Mouse (Mus musculus): ENCODE measurements around the gene Dcdc2a. TPM values are rescaled to one million over a fixed set of nuclear protein-coding genes. Genes with fewer than 3 reads are reported as not detected.

Dcdc2a gene
- total RNA-seq, 2 experiments from 2014 or later, result not detected

DNA sequence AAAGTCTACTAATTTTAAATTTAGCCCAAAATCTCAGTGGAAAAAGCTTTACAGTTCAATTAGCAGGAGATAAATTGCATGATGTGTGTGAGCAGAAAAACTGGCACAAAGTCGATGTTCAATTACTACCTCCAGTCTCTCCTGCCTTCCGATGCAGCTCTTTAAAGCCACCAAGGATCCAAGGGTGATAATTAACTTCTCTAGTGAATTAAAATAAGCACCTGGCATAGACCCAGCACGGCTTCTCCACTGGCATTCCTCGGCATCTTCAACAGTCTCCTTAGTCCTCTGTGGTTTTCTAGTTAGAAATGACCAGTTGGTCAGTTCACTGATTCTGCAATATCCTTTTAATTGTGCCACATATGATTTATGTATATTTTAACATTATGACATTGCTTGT is 95.1 kb downstream of the Dcdc2a start:
- ATAC-seq (replicated peaks; ENCODE audit: low FRiP score, low TSS enrichment, poor library complexity, severe bottlenecking), result no peak

DNA sequence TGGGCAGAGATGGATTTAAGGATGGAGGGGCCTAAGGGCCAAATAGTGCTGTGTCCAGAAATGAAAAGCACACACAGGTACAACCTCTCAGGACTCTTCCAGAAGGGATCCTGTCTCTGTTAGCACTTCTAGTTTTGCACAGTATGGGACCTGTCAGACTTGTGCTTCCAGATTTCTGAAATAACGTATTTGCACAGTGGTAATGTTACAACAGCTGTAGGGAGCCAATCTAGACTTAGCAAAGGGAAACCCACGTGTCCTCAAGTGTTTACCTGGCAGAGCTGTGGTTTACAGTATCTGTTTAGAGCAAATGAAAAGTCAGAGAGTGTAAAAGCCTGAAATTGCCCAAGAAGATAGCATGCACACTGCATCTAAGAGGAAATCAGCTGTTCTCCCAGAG is 104.1 kb downstream of the Dcdc2a start:
- ATAC-seq (replicated peaks; ENCODE audit: low FRiP score, low TSS enrichment, poor library complexity, severe bottlenecking), result no peak

GRCm38 (mm10) chr13:25160804-25161203 is 105.0 kb downstream of the Dcdc2a start:
- ATAC-seq (replicated peaks; ENCODE audit: low FRiP score, low TSS enrichment, poor library complexity, severe bottlenecking), result no peak

DNA sequence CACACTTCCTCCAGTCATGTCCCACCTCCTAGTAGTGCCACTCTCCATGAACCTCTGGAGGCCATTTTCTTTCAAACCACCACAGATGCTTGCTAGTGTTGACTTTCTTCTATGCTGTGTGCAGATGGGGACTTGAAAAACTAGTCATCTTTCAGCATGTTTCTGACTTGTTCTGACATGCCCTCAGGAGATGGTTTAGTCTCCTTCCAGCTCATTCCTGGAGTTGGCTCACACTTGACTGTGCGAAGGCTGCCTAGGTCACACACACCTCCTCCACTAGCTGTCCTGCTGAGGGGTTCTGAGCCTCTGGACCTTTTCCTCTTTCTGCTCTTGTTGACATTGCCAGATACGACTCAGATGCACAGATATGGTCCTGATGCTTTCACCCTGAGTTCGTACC is 106.8 kb downstream of the Dcdc2a start:
- no peak for ATAC-seq (replicated peaks; ENCODE audit: low FRiP score, low TSS enrichment, poor library complexity, severe bottlenecking)

DNA sequence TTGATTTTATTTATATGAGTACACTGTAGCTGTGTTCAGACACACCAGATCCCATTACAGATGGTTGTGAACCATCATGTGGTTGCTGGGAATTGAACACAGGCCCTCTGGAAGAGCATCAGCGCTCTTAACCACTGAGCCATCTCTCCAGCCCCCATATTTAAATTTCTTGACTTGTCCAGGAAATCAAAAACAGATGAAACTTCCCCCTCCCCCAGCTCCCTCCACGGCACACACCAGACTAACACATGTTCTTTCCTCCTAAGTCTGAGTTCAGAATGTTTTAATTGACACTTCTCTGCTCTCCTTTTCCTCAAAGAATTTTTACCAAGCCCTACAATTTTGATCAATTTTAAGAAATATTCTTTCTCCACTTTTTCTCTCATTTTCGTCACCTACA is 113.1 kb downstream of the Dcdc2a start:
- no peak for ATAC-seq (replicated peaks; ENCODE audit: low FRiP score, low TSS enrichment, poor library complexity, severe bottlenecking)

- no peak for ATAC-seq (replicated peaks; ENCODE audit: low FRiP score, low TSS enrichment, poor library complexity, severe bottlenecking)
Observed at GRCm38 (mm10) chr13:25177835-25178234, 122.0 kb downstream of the Dcdc2a start.

GRCm38 (mm10) chr13:25178236-25179001 is 122.6 kb downstream of the Dcdc2a start:
- no peak for ATAC-seq (replicated peaks; ENCODE audit: low FRiP score, low TSS enrichment, poor library complexity, severe bottlenecking)

DNA sequence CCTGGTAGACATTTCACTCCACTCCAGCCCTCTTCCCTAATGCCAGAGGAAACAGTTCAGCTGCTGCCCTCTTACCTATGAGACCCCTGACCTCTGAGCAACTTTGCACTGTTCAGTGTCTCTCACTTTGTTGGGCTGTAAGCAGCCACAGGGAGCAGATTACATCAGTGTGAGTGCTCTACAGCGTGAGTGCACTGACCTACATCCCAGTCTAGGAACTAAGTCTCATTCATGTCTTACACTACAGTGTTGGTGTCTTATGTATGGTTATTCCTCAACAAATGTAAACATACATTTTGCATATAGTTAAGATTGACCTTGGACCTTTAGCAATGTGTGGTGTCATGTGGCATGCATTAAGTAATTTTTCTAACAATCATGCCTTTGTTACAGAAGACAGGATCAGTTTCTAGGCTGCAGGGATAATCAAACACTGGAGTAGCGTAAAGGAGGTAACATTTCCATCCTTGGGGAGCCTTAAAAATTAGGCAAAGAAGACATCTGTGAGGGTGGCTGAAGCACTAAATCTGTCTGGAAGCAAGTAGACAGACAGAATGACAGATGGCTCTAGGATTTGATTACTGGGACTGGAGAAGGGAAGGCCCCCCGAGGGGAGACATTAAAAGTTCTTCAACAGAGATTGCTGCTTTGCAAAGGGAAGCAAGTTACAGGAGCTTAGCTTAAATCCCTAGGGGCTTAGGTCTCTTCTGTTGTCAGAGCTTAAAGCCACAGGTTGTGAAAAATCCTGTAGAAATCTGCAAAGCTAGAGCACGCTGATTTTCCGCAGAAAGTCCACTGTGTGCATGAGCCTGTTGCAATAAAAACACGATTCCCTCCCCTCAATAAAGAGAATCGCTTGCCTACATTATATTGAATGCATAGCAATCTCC is 130.9 kb downstream of the Dcdc2a start:
- ATAC-seq (replicated peaks; ENCODE audit: low FRiP score, low TSS enrichment, poor library complexity, severe bottlenecking), result no peak

DNA sequence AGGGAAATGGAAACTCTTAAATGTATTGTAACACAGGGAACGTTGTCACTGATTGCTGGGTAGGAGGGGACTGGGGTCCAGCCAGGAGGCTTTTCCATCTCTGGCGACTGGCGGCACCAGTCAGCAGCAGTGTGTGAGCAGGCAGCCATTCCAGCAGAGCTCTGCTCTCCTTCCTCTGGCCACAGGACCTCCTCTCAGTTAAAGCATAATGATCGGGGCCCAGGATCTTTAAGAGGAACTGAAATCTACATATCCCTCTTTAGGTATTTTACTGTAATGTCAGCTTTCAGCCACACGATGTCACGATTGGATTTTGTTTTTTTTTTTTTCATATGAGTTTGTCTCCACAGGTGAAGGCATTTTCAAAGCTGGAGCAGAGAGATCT is 131.5 kb downstream of the Dcdc2a start:
- ATAC-seq (replicated peaks; ENCODE audit: low FRiP score, low TSS enrichment, poor library complexity, severe bottlenecking), result no peak

DNA sequence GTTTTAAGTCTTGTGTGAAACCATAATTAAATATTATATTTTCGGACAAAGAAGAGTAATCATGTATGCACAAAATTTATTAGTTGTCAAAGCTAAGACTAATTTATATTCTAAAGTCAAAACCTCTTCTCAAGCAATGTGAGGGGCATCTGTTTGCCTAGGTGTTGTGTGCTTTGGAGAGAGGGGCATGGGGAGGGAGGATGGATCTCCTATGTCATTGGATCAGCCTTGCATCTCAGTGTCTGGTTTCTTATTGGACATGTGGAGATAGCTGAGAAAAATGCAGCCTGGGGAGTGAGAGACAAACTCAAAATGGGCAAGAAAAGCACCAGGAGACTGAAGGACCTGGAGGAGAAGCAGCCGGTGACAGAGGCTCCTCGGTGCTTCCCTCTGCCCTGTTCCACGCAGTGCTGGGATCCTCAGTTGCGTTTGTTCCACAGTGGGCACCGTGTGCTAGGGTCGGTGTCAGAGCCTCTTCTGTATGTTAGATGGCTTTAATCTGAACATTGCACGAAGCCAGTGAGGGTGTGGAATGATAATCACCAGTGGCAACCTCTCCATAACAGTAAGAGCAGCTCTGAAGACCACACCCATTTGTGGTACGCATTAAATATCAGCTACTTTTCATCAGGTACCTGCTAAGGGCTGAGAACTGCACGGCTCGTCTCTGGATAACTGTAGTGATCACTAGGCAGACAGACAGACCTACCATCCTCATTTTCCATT is 133.8 kb downstream of the Dcdc2a start:
- 0 out of 2 replicates have a peak, but pooled peaks have one; percentile 34 for ATAC-seq (replicated peaks; ENCODE audit: low FRiP score, low TSS enrichment, poor library complexity, severe bottlenecking)

DNA sequence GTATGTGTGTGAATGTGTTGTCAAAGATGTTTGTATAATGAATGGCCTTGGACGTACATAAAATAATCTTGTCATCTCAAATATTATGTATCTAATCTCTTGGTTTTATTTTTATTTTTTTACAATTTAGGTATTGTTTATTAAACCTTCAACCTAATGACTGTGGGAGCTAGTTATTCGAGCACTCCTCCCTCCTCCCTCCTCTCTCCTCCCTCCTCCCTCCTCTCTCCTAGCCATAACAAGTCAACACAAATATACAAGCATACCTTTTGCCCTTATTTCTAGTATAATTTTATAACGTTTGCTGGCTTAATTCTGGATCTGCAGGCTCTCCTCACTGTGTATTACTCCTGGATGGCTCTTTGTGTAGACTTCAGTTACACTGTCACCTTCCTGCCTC is 134.4 kb downstream of the Dcdc2a start:
- ATAC-seq (replicated peaks; ENCODE audit: low FRiP score, low TSS enrichment, poor library complexity, severe bottlenecking), result no peak

- ATAC-seq (replicated peaks; ENCODE audit: low FRiP score, low TSS enrichment, poor library complexity, severe bottlenecking), result no peak
Observed at GRCm38 (mm10) chr13:25195706-25196105, 139.9 kb downstream of the Dcdc2a start.

DNA sequence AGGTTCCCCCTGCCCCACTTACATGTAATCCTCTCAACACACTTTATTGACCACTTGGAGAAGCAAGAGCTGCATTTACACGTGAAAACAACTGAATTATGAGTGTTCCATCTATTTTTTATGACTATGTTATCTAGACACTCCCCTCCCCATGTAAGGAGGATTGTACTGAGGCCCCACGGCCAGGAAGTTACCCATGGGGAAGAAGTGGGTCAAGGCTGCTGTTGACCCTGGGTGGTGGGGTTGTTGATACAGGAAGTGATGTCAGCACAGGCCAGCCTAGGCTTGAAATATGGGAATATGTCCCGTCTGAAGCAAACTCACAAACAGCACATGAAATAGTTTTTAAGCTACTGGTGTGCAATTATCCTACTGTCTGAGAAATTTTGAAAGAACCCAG is 144.1 kb downstream of the Dcdc2a start:
- no peak for ATAC-seq (replicated peaks; ENCODE audit: low FRiP score, low TSS enrichment, poor library complexity, severe bottlenecking)

- no peak for ATAC-seq (replicated peaks; ENCODE audit: low FRiP score, low TSS enrichment, poor library complexity, severe bottlenecking)
Observed at GRCm38 (mm10) chr13:25206950-25207349, 151.1 kb downstream of the Dcdc2a start.

- ATAC-seq (replicated peaks; ENCODE audit: low FRiP score, low TSS enrichment, poor library complexity, severe bottlenecking), result no peak
Observed at GRCm38 (mm10) chr13:25218394-25218793, 162.6 kb downstream of the Dcdc2a start.

GRCm38 (mm10) chr13:25220186-25220787 is 164.5 kb downstream of the Dcdc2a start:
- no peak for ATAC-seq (replicated peaks; ENCODE audit: low FRiP score, low TSS enrichment, poor library complexity, severe bottlenecking)

- no peak for ATAC-seq (replicated peaks; ENCODE audit: low FRiP score, low TSS enrichment, poor library complexity, severe bottlenecking)
Observed at GRCm38 (mm10) chr13:25251893-25252292, 196.1 kb downstream of the Dcdc2a start.

GRCm38 (mm10) chr13:25254478-25255263 is 198.9 kb downstream of the Dcdc2a start:
- no peak for ATAC-seq (replicated peaks; ENCODE audit: low FRiP score, low TSS enrichment, poor library complexity, severe bottlenecking)

DNA sequence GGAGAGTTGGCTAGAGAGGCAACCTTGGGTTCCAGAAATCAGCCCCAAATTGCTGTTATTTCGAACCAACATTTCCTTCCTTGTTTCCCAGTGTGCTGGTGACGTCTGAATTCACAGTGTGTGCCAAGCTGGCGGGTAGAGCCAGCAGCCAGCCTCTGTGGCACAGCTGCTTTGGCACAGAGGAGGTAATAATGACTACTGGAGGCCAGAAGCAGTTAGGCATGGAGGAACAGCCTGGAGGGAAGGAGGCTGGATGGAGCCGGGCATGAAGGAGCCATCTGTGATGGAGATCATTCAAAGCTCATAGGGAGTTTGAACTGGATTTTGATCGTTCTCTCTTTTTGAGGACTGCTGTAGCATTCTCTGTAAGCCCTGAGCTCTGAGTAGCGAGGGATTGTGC is 201.8 kb downstream of the Dcdc2a start:
- ATAC-seq (replicated peaks; ENCODE audit: low FRiP score, low TSS enrichment, poor library complexity, severe bottlenecking), result no peak
